Mouse (Mus musculus) limb, embryonic 10.5 days (tissue): Measurements from ENCODE around the gene Zfp553. TPM values are rescaled to one million over a fixed set of nuclear protein-coding genes. Genes with fewer than 3 reads are reported as not detected.

Experiments used
- DNase-seq: peaks from one replicate; pipeline ENCODE4 v3.0.0-alpha.2; 2017; ENCODE audit warnings: low spot score
- H3K27ac ChIP-seq: fragments of 300-500 bp; sonication (generic); 2 replicates; pipeline ENCODE4 v1.5.1; 2016; ENCODE audit warnings: mild to moderate bottlenecking
- H3K27me3 ChIP-seq: fragments of 300-500 bp; sonication (generic); 2 replicates; pipeline ENCODE4 v1.6.1; 2016; ENCODE audit warnings: low read depth, mild to moderate bottlenecking; ENCODE audit not compliant: poor library complexity, severe bottlenecking
- H3K36me3 ChIP-seq: fragments of 300-500 bp; sonication (generic); 2 replicates; pipeline ENCODE4 v1.6.1; 2016; ENCODE audit warnings: mild to moderate bottlenecking, moderate library complexity
- H3K4me1 ChIP-seq: fragments of 300-500 bp; sonication (generic); 2 replicates; pipeline ENCODE4 v1.6.1; 2016
- H3K4me3 ChIP-seq: fragments of 300-500 bp; sonication (generic); 2 replicates; pipeline ENCODE4 v1.5.1; 2016; ENCODE audit warnings: mild to moderate bottlenecking, moderate library complexity
- H3K9me3 ChIP-seq: fragments of 300-500 bp; sonication (generic); replicated peaks from 2 replicates; pipeline ENCODE4 v1.6.1; 2016; ENCODE audit warnings: mild to moderate bottlenecking
- WGBS: fragments of 180-500 bp; shearing (Covaris S2); methylation state at CpG from one replicate; pipeline ENCODE4 v1.1.7; 2016; 5-methylcytosine and 5-hydroxymethylcytosine counted together
- polyA plus RNA-seq: library from polyadenylated mRNA; unstranded; fragments of >200 nt; fragmentation: Nextera tagmentation; extraction: Ambion mirVana; gene quantifications from 2 replicates; pipeline ENCODE4 v1.2.1, GENCODE M21; 2016

Gene Zfp553
- polyA plus RNA-seq, 1 experiment from 2014 or later, result 74.2 TPM

GRCm38 (mm10) chr7:127272566-127272965 is 39.7 kb downstream of the Zfp553 start:
- no peak for DNase-seq
- peaks cover 47% of the 10 kb centered on the region for H3K36me3 ChIP-seq
- H3K9me3 ChIP-seq, result 0 out of 2 replicates have a peak, but pooled peaks cover 3% of the 10 kb centered on the region
- H3K27ac ChIP-seq, result no peak overlapping the region
- peak overlapping the region; percentile 93 for H3K4me3 ChIP-seq
- H3K27me3 ChIP-seq, result no peaks in the 10 kb centered on the region
- WGBS, result 98% methylated on average over 15 of the region's 15 CpGs
- peaks cover 15% of the 10 kb centered on the region for H3K4me1 ChIP-seq

DNA sequence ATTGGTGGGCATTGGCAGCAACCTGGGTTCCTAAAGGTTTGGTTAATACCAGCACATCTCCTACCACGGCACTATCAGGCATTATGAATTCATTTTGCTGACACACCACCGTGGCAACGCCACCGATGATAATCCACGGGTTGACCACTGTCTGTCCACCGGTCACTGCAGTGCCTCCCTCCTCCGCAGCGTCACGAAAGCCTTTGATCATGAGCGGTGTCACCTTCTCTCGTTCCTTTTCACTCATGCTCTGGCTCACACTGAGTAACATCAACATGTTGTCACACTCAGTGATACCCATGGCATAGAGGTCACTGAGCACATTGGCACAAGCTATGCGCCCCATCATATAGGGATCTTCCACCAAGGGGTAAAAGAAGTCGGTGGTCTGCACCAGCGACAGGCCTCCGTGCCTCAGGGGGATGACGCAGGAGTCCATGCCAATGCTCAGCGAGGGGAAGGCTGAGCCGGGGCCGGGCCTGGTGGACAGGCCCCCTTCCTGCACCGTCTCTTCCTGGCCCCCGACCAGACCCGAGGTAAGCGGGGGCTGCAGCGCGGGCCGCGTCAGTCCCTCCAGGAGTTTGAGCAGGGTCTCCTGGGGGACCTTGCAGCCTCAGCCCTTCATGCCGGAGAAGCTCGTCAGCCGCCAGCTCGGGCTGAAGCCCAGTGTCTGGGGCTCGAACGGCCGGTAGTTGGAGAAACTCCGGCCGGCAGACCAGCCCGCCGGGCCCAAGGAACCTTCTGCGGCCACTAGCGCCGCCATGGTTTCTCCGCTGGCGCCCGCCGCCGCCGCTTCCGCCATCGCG is 40.5 kb downstream of the Zfp553 start:
- DNase-seq, result no peak
- Histone ChIP-seq H3K27me3 (no peaks in the 10 kb centered on the region), H3K27ac (peak overlapping the region; percentile 96), H3K9me3 (0 out of 2 replicates have a peak, but pooled peaks cover 3% of the 10 kb centered on the region), H3K4me3 (peak overlapping the region; percentile 93), H3K36me3 (peaks cover 45% of the 10 kb centered on the region), H3K4me1 (peaks cover 15% of the 10 kb centered on the region)
- 18% methylated on average over 50 of the region's 50 CpGs for WGBS

DNA sequence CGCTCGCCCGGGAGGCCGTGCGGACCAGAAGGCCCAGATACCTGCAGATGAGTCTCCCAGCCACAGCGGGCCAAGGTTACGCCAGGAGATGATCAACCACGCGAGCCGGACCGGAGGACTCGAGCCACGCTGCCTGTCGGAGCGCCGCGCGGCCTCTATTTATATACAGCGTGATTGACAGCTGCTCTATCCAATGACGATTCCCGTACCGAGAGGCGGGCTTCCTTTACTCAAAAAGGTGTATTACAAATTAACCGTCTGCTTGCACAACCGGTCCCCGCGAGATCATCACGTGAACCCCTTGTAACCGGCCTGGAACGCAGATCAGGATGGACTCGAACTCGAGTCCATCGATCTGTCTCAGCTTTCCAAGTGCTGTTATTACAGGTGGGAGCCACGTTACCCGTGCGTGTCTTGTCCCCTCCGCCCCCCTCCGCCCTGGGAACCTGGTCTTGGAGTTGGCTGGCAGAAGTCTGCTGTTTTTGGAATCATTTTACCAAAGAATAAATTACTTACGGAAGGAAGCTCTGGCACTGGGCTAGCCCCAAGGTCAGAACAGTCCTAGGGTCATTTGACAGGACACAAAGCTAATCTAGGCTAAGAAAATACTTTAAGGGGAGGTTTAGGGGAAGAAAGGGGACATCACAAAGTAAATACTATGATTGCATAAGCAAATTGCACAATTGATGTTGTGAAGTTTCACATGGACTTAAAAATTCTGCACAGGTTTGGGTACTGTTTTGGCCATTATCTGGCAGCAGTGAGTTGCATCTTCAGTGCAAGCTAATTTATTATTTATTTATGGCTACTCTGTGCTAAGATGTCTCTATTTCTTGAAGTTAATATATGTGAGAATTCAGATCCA is 41.3 kb downstream of the Zfp553 start, which contains the start of gene Sephs2:
Gene Sephs2 (minus strand): TSS at position 131 of the 865 bp plus-strand sequence.
- WGBS, result 3% methylated on average over 39 of the region's 39 CpGs
- Histone ChIP-seq H3K9me3 (0 out of 2 replicates have a peak, but pooled peaks cover under 1% of the 10 kb centered on the region), H3K4me1 (peaks cover 15% of the 10 kb centered on the region), H3K4me3 (peak within 1 kb of the TSS; percentile 93), H3K27ac (peak within 1 kb of the TSS; percentile 96), H3K36me3 (peaks cover 40% of the 10 kb centered on the region), H3K27me3 (no peaks in the 10 kb centered on the region)
- peak; percentile 91 for DNase-seq

DNA sequence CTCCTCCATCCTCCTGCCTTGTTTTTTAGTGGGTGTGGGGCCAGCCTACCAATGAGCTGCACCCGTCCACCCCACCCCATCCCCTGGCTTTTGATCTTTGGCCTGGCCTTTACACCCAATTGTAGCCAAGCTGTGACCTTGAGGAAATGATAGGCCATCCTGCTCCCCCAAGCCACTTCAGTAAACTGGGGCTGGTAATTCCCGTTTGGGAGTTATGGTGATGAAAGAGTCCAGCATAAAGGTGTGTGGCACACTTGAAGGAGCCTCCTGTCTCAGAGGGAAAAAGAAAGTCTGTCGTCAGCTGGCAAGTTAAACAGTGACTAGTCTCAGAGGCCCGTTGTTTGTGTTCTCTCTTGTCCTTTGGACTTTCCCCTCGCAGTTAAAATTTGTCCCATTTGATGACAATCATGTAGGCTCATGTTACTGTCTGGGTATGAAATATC is 43.7 kb downstream of the Zfp553 start:
- no peak overlapping the region for H3K4me3 ChIP-seq
- WGBS, result 66% methylated on average over 5 of the region's 5 CpGs
- DNase-seq, result no peak
- H3K27ac ChIP-seq, result no peak overlapping the region
- no peaks in the 10 kb centered on the region for H3K9me3 ChIP-seq
- H3K4me1 ChIP-seq, result peaks cover 15% of the 10 kb centered on the region
- no peaks in the 10 kb centered on the region for H3K27me3 ChIP-seq
- H3K36me3 ChIP-seq, result peaks cover 17% of the 10 kb centered on the region

DNA sequence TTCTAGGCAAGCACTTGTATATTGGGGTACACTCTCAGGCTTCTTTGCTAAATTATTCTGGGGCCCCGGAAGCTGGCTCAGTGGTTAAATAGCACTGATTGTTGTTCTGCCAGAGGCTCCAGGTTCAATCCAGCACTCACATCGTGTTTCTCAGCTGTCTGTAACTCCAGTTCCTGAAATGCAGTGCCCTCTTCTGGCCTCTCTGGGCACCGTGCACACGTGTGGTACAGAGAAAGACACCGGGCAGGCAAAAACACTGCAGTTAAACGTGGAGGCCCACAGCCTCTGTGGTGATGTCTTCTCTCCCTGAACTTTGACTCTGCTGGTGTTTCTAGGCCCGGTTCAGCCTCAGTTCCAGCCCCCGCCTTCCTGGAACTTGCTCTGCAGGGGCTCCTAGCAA is 45.5 kb downstream of the Zfp553 start:
- Histone ChIP-seq H3K36me3 (no peaks in the 10 kb centered on the region), H3K4me1 (peaks cover 8% of the 10 kb centered on the region), H3K27me3 (no peaks in the 10 kb centered on the region), H3K27ac (peak overlapping the region; percentile 30; the same call in 1 of the 2 replicates), H3K9me3 (no peaks in the 10 kb centered on the region), H3K4me3 (no peak overlapping the region)
- WGBS, result 25% methylated on average over 8 of the region's 8 CpGs
- DNase-seq, result peak; percentile 44

DNA sequence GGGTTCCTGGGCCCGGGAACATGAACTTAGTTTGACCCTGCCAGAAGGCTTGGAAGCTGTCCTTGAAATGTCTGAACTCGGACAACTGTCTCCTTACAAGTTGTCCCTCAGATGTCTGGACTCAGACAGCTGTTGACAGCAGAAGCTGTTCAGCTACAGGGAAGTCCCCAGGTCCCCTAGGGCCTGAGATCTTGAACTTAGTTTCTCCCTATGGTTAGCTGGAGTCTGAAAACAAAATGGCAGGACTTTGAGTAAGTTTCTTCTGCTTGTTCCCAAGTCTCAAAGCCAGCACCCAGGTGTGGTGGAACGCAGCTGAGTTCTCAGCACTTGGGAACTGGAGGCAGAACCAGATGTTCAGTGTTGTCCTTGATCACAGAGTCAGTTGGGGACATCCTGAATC is 47.2 kb downstream of the Zfp553 start:
- H3K4me3 ChIP-seq, result no peak overlapping the region
- no peak overlapping the region for H3K27ac ChIP-seq
- no peak for DNase-seq
- no peaks in the 10 kb centered on the region for H3K9me3 ChIP-seq
- H3K27me3 ChIP-seq, result no peaks in the 10 kb centered on the region
- WGBS, result 74% methylated on average over 3 of the region's 3 CpGs
- H3K4me1 ChIP-seq, result no peaks in the 10 kb centered on the region
- no peaks in the 10 kb centered on the region for H3K36me3 ChIP-seq

GRCm38 (mm10) chr7:127281114-127281513 is 48.3 kb downstream of the Zfp553 start:
- H3K27me3 ChIP-seq, result no peaks in the 10 kb centered on the region
- no peak overlapping the region for H3K27ac ChIP-seq
- 73% methylated on average over 4 of the region's 4 CpGs for WGBS
- H3K9me3 ChIP-seq, result no peaks in the 10 kb centered on the region
- no peaks in the 10 kb centered on the region for H3K36me3 ChIP-seq
- no peak for DNase-seq
- H3K4me1 ChIP-seq, result no peaks in the 10 kb centered on the region
- no peak overlapping the region for H3K4me3 ChIP-seq

DNA sequence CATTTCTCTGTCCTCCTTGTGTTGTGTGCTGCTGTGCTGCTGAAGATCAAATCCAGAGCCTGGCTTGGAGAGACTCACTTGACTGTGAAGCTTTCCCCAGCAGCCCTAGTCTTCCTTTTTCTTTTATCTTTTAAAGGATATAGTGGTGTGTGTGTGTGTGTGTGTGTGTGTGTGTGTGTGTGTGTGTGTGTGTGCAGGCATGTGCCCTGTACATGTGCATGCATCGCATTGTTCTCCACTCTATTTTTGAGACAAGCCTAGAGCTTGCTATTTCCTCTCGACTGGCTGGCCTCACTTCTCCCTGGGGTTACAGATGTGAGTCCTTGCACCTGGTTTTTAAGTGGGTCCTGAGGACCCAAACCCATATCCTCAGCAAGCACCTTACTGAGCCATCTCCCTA is 49.3 kb downstream of the Zfp553 start:
- no peak for DNase-seq

GRCm38 (mm10) chr7:127285154-127285553 is 52.3 kb downstream of the Zfp553 start:
- H3K36me3 ChIP-seq, result no peaks in the 10 kb centered on the region
- H3K9me3 ChIP-seq, result peaks cover 12% of the 10 kb centered on the region; the same call in 1 of the 2 replicates
- H3K27ac ChIP-seq, result no peak overlapping the region
- H3K4me3 ChIP-seq, result no peak overlapping the region
- H3K4me1 ChIP-seq, result no peaks in the 10 kb centered on the region
- WGBS, result 79% methylated on average over 6 of the region's 10 CpGs
- no peaks in the 10 kb centered on the region for H3K27me3 ChIP-seq
- no peak for DNase-seq

More for the DNA sequence above, 49.3 kb downstream of the Zfp553 start:
- no peak overlapping the region for H3K27ac ChIP-seq
- no peaks in the 10 kb centered on the region for H3K36me3 ChIP-seq
- no peaks in the 10 kb centered on the region for H3K4me1 ChIP-seq
- H3K27me3 ChIP-seq, result no peaks in the 10 kb centered on the region
- no peak overlapping the region for H3K4me3 ChIP-seq
- WGBS, result 91% methylated on average over 2 of the region's 2 CpGs
- H3K9me3 ChIP-seq, result 0 out of 2 replicates have a peak, but pooled peaks cover 2% of the 10 kb centered on the region

Other genes with a start within 250 kb of the Zfp553 start
- gene Mvp, start 218.4 kb upstream of the Zfp553 start, polyA plus RNA-seq, result 3.3 and 4.0 TPM in 2 replicates
- 0.90 TPM in 1 of 2 replicates, not detected in the other for gene Pagr1b, start 216.6 kb upstream of the Zfp553 start, polyA plus RNA-seq
- 88.5 and 95.0 TPM in 2 replicates for gene Pagr1a, start 215.7 kb upstream of the Zfp553 start, polyA plus RNA-seq
- gene Gm42742, start 212.0 kb upstream of the Zfp553 start, polyA plus RNA-seq, result 30.8 and 44.7 TPM in 2 replicates
- 2.9 and 4.4 TPM in 2 replicates for gene Prrt2, start 211.8 kb upstream of the Zfp553 start, polyA plus RNA-seq
- gene Maz, start 206.0 kb upstream of the Zfp553 start, polyA plus RNA-seq, result 86.0 and 88.1 TPM in 2 replicates
- gene Kif22, start 190.6 kb upstream of the Zfp553 start, polyA plus RNA-seq, result 215 and 219 TPM in 2 replicates
- not detected in 2 replicates for gene Zg16, start 145.7 kb upstream of the Zfp553 start, polyA plus RNA-seq
- 0.36 and 0.86 TPM in 2 replicates for gene AI467606, start 141.7 kb upstream of the Zfp553 start, polyA plus RNA-seq
- gene Qprt, start 110.8 kb upstream of the Zfp553 start, polyA plus RNA-seq, result 1.7 TPM in 2 replicates
- gene Spn, start 95.2 kb upstream of the Zfp553 start, polyA plus RNA-seq, result 0.09 and 0.18 TPM in 2 replicates
- 85.9 and 94.0 TPM in 2 replicates for gene Cd2bp2, start 37.0 kb upstream of the Zfp553 start, polyA plus RNA-seq
- gene Tbc1d10b, start 24.6 kb upstream of the Zfp553 start, polyA plus RNA-seq, result 32.1 and 34.8 TPM in 2 replicates
- 8.8 and 13.1 TPM in 2 replicates for gene Mylpf, start 24.2 kb upstream of the Zfp553 start, polyA plus RNA-seq
- gene Sept1, start 69 bp downstream of the Zfp553 start, polyA plus RNA-seq, result 27.0 and 29.9 TPM in 2 replicates
- gene Zfp771, start 11.2 kb downstream of the Zfp553 start, polyA plus RNA-seq, result 70.6 and 73.6 TPM in 2 replicates
- 340 and 453 TPM in 2 replicates for gene Dctpp1, start 27.6 kb downstream of the Zfp553 start, polyA plus RNA-seq
- 89.7 and 93.9 TPM in 2 replicates for gene Sephs2, start 41.0 kb downstream of the Zfp553 start, polyA plus RNA-seq
- gene Itgal, start 63.2 kb downstream of the Zfp553 start, polyA plus RNA-seq, result 0.46 and 0.69 TPM in 2 replicates
- gene Zfp768, start 112.5 kb downstream of the Zfp553 start, polyA plus RNA-seq, result 23.1 and 23.8 TPM in 2 replicates
- gene Zfp747, start 143.0 kb downstream of the Zfp553 start, polyA plus RNA-seq, result 7.9 and 9.5 TPM in 2 replicates
- gene 9130019O22Rik, start 154.1 kb downstream of the Zfp553 start, polyA plus RNA-seq, result 5.2 and 7.2 TPM in 2 replicates
- 5.7 and 7.0 TPM in 2 replicates for gene E430018J23Rik, start 160.6 kb downstream of the Zfp553 start, polyA plus RNA-seq
- 6.2 and 7.9 TPM in 2 replicates for gene Zfp764, start 173.8 kb downstream of the Zfp553 start, polyA plus RNA-seq
- 29.5 and 37.0 TPM in 2 replicates for gene Zfp688, start 189.0 kb downstream of the Zfp553 start, polyA plus RNA-seq
- gene Zfp689, start 216.1 kb downstream of the Zfp553 start, polyA plus RNA-seq, result 14.2 and 14.5 TPM in 2 replicates
- gene Prr14, start 226.6 kb downstream of the Zfp553 start, polyA plus RNA-seq, result 41.0 and 46.9 TPM in 2 replicates
- 11.4 and 12.5 TPM in 2 replicates for gene Fbrs, start 246.1 kb downstream of the Zfp553 start, polyA plus RNA-seq